Mouse (Mus musculus) embryo, embryonic 10.5 days (tissue): ENCODE results near the gene Olfr346.

Source experiments
- DNase-seq: peaks from one replicate; pipeline ENCODE4 v3.0.0-alpha.2; 2015; ENCODE audit warnings: low spot score

Gene Olfr346

GRCm38 (mm10) chr2:36685488-36685887, at the start of gene Olfr346:
Olfr346 (plus strand) TSS chr2:36685788.
- DNase-seq, result no peak

GRCm38 (mm10) chr2:36639741-36640140, 45.8 kb upstream of the Olfr346 start, which contains the start of gene Olfr345:
Olfr345 (plus strand) TSS chr2:36640041.
- no peak for DNase-seq

- DNase-seq, result no peak
These were observed 46.0 kb downstream of the Olfr346 start, which contains the start of gene Olfr347 for GRCm38 (mm10) chr2:36731602-36732001. Olfr347 (plus strand) TSS chr2:36731902.

GRCm38 (mm10) chr2:36736226-36736625, 50.6 kb downstream of the Olfr346 start:
- DNase-seq, result no peak
